Mouse (Mus musculus) heart, postnatal 10 days (tissue): ENCODE measurements at regions not wholly inside any gene's neighbourhood (a gene's known extent, or its start where the extent isn't known, plus 50 kb on each side); places are given as distances from the start of the nearest gene placed in this dataset.

Source experiments
- DNase-seq, 2 experiments: peaks; one replicate each; pipeline ENCODE4 v3.0.0; 2021
- intact Hi-C: fragments of 180-260 bp; cut with DNase I; formaldehyde crosslinking; loops from one replicate; pipeline ENCODE4 v1.15.1; 2025

DNA sequence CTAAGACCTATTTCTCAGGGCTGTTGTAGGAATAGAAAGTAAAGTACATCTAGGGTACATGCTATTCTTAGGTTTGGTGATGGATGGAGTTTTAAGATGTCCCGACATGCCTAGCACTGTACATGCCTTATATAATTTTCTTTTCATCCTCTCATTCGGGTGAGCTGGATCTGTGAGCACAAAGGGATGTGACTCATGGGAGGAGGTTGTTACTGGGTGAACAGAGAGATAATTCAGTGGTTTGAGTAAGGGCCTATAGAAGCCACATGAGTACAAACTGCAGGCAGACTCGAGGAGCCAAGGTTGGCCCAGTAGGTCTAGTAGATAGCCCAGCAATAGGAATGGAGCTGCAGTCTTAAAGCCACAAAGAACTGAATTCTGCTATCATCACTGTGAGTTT, 76.5 kb upstream of the Tnfaip3 start:
- DNase-seq: no peak
- intact Hi-C loops: loop anchor here (5.0 kb wide), 1 partner anchor 75 kb away; the partner anchor contains the start of gene Tnfaip3

DNA sequence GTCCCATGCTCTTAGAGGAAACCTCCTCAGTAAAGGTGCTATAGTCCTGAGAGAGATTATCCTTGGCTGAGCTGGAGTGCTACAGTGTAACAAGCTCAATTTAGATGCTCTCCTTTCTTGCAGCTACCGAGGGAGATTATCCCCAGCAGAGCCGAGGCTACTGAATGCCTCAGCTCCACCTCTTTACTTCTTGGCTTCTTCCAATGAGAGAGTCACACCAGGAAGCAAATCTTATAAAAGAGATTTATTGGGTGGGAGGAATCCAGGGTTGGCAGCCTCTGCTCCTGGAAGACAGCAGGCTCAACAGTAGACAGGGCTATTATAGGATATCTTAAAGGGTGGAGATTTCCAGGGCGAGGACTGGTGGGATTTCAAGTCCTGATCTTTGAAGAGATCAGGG, 75.7 kb upstream of the Tnfaip3 start:
- intact Hi-C loops: loop anchor here (5.0 kb wide), 1 partner anchor 74 kb away; the partner anchor contains the start of gene Tnfaip3

DNA sequence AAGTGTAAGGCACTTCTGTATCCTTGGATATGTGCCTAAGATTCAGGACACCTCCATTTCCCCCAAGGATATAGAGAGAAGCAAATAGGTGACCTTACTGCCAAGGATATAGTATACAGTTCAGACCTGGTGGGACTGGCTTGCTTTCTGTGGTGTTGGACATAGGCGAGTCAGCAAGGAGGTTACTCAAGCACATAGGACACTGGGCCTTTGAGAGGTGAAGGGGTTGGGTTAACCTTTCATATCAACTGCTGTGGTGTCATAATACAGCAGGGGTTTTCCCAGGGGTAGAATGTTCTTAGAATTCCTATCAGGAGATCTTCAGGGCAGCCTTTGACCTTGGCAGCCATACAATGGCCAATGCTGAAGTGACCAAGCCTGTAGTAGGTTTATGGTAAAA, 71.5 kb upstream of the Tnfaip3 start:
- intact Hi-C loops: no loop called here
- DNase-seq: no peak

More for the DNA sequence above, 75.7 kb upstream of the Tnfaip3 start:
- no peak for DNase-seq

DNA sequence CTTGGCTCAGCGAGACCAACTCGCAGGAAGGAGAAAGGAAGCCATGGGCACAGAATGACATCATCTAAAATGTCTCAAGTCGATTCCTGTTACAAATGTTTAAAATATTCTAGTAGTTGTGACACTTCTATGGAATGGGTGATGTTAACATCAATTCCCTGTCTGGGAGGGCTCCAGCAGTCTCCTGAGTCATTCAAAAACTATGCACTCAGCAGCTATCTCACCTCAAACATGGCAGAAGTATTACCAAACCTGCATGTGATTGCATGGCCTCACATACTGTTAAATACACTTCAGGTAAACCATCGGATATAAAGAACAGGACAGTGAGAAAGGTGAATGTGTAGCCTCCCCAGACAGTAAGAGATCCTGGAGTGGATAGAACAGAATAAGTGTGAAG, 66.7 kb upstream of the Tnfaip3 start:
- intact Hi-C loops: no loop called here

DNA sequence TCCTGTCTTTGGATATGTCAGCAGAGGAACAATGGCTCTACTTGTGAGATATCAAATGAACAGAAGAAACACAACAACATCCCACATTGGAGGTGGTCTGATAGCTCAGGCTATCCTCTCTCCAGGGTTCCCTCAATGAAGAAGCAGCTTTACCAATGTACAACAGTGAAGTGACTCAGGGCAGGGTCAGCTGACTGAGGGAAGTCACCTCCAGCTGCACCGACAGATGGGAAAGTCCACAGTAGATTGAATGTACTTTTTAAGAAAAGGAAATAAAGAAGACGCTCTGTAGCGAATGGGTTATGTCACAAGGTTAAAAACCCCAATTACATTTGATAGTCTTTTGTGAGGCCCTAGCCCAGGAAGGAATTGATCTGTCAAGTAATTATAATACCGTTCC, 62.6 kb upstream of the Tnfaip3 start:
- DNase-seq: no peak
- intact Hi-C loops: no loop called here

More for the DNA sequence above, 66.7 kb upstream of the Tnfaip3 start:
- DNase-seq: no peak

DNA sequence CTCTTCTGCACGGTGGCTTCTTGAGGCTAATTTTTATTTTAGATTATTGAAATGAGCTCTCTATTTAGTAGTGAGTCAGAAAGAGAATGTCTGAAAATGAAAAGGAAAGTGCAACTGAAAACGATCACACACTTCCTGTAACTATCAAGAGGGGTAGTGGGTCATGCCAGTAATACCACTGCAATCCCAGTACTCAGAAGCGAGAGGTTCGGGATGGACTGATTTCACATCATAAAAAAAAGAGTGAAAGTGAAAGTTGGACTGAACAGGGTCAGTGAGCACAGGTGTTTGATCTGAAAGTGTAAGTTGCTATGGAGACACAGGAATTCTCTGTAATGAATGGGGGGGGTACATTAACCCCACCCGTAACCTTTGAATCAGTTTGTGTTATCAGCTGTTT, 52.9 kb upstream of the Tnfaip3 start:
- intact Hi-C loops: no loop called here
- DNase-seq: no peak

DNA sequence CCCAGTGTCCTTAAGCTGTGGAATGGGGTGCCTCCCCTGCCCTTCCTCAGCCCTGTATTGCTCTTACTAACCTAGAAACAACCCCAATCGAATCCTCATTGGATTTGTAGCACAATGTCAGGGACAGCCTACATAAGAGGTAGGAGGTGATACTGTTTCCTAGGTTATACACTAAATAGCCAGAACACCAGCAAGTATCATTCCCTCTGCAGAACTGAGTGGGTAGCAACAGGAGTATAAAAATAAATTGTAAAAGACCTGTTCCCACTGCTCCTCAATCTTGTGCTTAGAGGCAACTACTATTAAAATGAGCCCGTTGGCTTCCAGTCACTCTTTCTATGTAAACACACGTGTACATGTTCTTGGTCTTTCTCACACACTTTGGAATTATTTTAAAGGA, 52.2 kb upstream of the Tnfaip3 start:
- DNase-seq: no peak
- intact Hi-C loops: no loop called here

DNA sequence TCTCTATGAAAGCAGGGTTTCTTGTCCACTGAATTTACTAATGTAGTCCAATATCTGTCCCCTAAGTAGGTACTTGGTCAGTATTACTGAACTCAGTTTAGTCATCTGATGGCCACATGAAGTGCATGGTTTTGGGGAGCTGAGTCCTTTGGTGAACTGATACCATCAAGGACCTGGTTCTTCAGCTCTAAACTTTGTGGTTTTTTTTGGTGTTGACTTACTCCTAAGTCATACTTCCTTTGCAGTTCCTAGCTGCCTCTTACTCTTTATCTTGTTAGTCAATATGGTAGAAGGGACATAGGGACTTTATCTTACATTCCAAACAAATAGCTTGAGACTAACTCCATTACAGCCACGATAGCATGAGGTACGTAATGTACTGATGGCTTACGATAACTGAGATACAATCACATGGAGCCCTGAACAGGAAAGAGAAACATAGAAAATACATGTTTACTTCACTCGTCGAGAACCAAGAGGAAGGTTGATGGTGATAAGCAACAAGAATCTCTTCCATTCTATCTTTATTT, 51.4 kb upstream of the Tnfaip3 start:
- no peak for DNase-seq
- intact Hi-C loops: no loop called here
